Mouse (Mus musculus) left cerebral cortex, adult 2 months (tissue): ENCODE measurements around the gene Itga9. TPM values are rescaled to one million over a fixed set of nuclear protein-coding genes. Genes with fewer than 3 reads are reported as not detected.

Experiments
- DNase-seq, 2 experiments: peaks; one replicate each; pipeline ENCODE4 v3.0.0; 2021 to 2022; ENCODE audit warnings: low spot score in 2 of 2, mixed read lengths in 1 of 2; ENCODE audit errors: extremely low spot score in 1 of 2
- H3K27ac ChIP-seq: fragments of 200-600 bp; 2 replicates; pipeline ENCODE4 v1.8.1; 2022
- H3K4me3 ChIP-seq: fragments of 200-600 bp; 2 replicates; pipeline ENCODE4 v1.8.1; 2022
- CTCF ChIP-seq: fragments of 200-600 bp; IDR thresholded peaks from 2 replicates; pipeline ENCODE4 v1.8.1; 2022; ENCODE audit warnings: antibody characterized with exemption, mild to moderate bottlenecking, moderate library complexity
- intact Hi-C: fragments of 180-260 bp; cut with DNase I; formaldehyde crosslinking; loops from one replicate; pipeline ENCODE4 v1.15.1; 2025
- total RNA-seq, 2 experiments: library from RNA; stranded (reverse); gene quantifications; 2 replicates each; pipeline ENCODE4 v1.2.3; 2021

Itga9 gene
- total RNA-seq, 2 experiments from 2014 or later: 8.2 to 8.3 TPM

- no peak overlapping the region for H3K27ac ChIP-seq
- TF ChIP-seq CTCF: no peak
- no peak for DNase-seq
Observed at GRCm38 (mm10) chr9:118681506-118681905, 75.0 kb downstream of the Itga9 start.

GRCm38 (mm10) chr9:118682154-118682553, 75.7 kb downstream of the Itga9 start:
- TF ChIP-seq CTCF: no peak
- DNase-seq: no peak
- intact Hi-C loops: loop anchor here (2.0 kb wide), 1 partner anchor 71 kb away; no protein-coding TSS in a partner anchor
- Histone ChIP-seq H3K4me3 (no peak overlapping the region), H3K27ac (no peak overlapping the region)

More at GRCm38 (mm10) chr9:118681506-118681905, 75.0 kb downstream of the Itga9 start:
- intact Hi-C loops: no loop called here
- no peak overlapping the region for H3K4me3 ChIP-seq

GRCm38 (mm10) chr9:118683507-118683906, 77.0 kb downstream of the Itga9 start:
- Histone ChIP-seq H3K4me3 (no peak overlapping the region), H3K27ac (no peak overlapping the region)
- no peak for TF ChIP-seq CTCF
- intact Hi-C loops: loop anchor here (2.0 kb wide), 1 partner anchor 73 kb away; no protein-coding TSS in a partner anchor
- no peak for DNase-seq

GRCm38 (mm10) chr9:118684343-118684742, 77.9 kb downstream of the Itga9 start:
- DNase-seq: no peak

GRCm38 (mm10) chr9:118686166-118686961, 79.9 kb downstream of the Itga9 start:
- no peak for DNase-seq
- intact Hi-C loops: loop anchor here (5.0 kb wide), 1 partner anchor 186 kb away; no protein-coding TSS in a partner anchor
- no peak for TF ChIP-seq CTCF
- Histone ChIP-seq H3K4me3 (no peak overlapping the region), H3K27ac (no peak overlapping the region)

More at GRCm38 (mm10) chr9:118684343-118684742, 77.9 kb downstream of the Itga9 start:
- intact Hi-C loops: no loop called here
- no peak overlapping the region for H3K27ac ChIP-seq
- H3K4me3 ChIP-seq: no peak overlapping the region
- TF ChIP-seq CTCF: peak; percentile 55

GRCm38 (mm10) chr9:118688248-118688647, 81.8 kb downstream of the Itga9 start:
- no peak for TF ChIP-seq CTCF
- H3K4me3 ChIP-seq: no peak overlapping the region
- DNase-seq: no peak
- H3K27ac ChIP-seq: no peak overlapping the region
- intact Hi-C loops: loop anchor here (5.0 kb wide), 1 partner anchor 184 kb away; no protein-coding TSS in a partner anchor

- intact Hi-C loops: loop anchor here (5.0 kb wide), 1 partner anchor 183 kb away; no protein-coding TSS in a partner anchor
- no peak for TF ChIP-seq CTCF
- Histone ChIP-seq H3K4me3 (no peak overlapping the region), H3K27ac (no peak overlapping the region)
- DNase-seq: no peak
Observed at GRCm38 (mm10) chr9:118688921-118689451, 82.5 kb downstream of the Itga9 start.

- intact Hi-C loops: no loop called here
- peak overlapping the region; percentile 51; the same call in 1 of the 2 replicates for H3K27ac ChIP-seq
- DNase-seq: peak in 1 of 2 experiments; percentile 38
- H3K4me3 ChIP-seq: no peak overlapping the region
- TF ChIP-seq CTCF: no peak
Observed at GRCm38 (mm10) chr9:118693256-118693655, 86.8 kb downstream of the Itga9 start.

GRCm38 (mm10) chr9:118694420-118694825, 87.9 kb downstream of the Itga9 start:
- Histone ChIP-seq H3K27ac (no peak overlapping the region), H3K4me3 (no peak overlapping the region)
- TF ChIP-seq CTCF: no peak
- no peak for DNase-seq
- intact Hi-C loops: no loop called here

GRCm38 (mm10) chr9:118698191-118698590, 91.7 kb downstream of the Itga9 start:
- no peak for DNase-seq
- no peak overlapping the region for H3K4me3 ChIP-seq
- TF ChIP-seq CTCF: no peak
- intact Hi-C loops: no loop called here
- H3K27ac ChIP-seq: no peak overlapping the region

- no peak for DNase-seq
- intact Hi-C loops: no loop called here
- TF ChIP-seq CTCF: no peak
- Histone ChIP-seq H3K27ac (no peak overlapping the region), H3K4me3 (no peak overlapping the region)
Observed at GRCm38 (mm10) chr9:118699716-118700115, 93.2 kb downstream of the Itga9 start.

- no peak overlapping the region for H3K27ac ChIP-seq
- no peak for TF ChIP-seq CTCF
- intact Hi-C loops: no loop called here
- H3K4me3 ChIP-seq: no peak overlapping the region
- no peak for DNase-seq
Observed at GRCm38 (mm10) chr9:118700889-118701288, 94.4 kb downstream of the Itga9 start.

GRCm38 (mm10) chr9:118701791-118702190, 95.3 kb downstream of the Itga9 start:
- H3K27ac ChIP-seq: no peak overlapping the region
- no peak for DNase-seq
- intact Hi-C loops: no loop called here
- TF ChIP-seq CTCF: no peak
- no peak overlapping the region for H3K4me3 ChIP-seq
